Mouse (Mus musculus) liver, adult (tissue): ENCODE measurements around the gene Eif5a.

Experiments
- GATA4 ChIP-seq: IDR thresholded peaks from 2 replicates; pipeline ENCODE4 v1.6.1; 2014; ENCODE audit warnings: mild to moderate bottlenecking, low read length; ENCODE audit not compliant: insufficient replicate concordance

Gene Eif5a

DNA sequence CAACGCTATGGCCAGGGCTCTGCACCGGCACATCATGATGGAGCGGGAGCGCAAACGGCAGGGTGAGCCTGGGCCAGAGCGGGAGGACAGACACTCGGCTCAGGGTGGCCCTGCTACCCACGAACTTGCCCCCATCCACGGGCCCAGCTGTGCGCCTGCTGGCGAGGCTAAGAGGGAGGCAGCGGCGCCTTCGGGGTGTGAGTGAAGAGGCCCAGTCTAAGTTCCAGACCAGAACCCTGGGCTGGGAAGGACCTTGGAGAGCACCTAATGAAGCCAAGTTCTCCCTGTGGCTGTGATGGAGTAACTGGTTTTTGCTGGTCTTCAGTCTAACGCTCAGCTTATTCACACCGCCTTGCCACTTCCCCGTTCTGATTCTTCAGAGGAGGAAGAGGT is 7.4 kb downstream of the Eif5a start:
- TF ChIP-seq GATA4: no peak

DNA sequence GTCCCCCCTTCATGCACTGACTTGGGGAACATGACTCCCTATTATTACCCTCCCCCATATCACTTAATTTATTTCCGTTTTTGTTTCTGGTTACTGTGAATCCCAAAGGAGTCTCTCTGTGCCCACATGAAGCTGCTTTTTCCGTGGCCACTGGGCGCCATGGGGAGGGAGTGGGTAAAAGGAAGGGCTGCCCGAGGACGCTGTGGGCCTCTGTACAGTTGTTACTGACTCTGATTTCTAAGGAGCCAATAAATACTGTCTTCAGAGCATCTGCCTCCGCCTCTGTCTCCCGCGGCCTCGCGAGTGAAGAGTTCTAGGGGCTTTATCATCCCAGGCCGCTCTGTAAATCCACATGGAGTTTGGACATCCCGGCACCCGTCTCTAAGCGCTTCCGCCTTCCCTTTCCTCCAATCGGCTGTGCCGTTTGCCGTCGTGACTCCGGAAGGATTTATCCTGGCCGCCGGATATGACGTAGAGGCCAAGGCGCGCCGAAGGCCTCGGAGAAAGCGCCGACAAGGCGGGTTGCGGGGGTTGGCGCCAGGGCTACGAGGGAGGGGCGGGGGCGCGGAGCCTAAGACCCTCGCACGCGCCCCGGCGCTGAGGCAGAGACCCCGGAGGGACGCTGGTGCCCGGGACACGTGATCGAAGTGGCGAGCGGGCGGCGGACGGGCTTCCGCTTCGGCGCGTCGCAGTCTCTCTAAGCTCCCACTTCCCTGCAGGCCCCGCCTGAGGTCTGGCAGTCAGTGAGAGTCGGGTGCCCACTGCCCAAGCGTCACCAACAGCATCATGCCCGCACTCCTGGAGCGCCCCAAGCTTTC is 8.0 kb downstream of the Eif5a start, which contains the start of gene Gps2:
Gene Gps2, plus strand, starts transcription at position 335 of the 818 bp plus-strand sequence.
- TF ChIP-seq GATA4: no peak

DNA sequence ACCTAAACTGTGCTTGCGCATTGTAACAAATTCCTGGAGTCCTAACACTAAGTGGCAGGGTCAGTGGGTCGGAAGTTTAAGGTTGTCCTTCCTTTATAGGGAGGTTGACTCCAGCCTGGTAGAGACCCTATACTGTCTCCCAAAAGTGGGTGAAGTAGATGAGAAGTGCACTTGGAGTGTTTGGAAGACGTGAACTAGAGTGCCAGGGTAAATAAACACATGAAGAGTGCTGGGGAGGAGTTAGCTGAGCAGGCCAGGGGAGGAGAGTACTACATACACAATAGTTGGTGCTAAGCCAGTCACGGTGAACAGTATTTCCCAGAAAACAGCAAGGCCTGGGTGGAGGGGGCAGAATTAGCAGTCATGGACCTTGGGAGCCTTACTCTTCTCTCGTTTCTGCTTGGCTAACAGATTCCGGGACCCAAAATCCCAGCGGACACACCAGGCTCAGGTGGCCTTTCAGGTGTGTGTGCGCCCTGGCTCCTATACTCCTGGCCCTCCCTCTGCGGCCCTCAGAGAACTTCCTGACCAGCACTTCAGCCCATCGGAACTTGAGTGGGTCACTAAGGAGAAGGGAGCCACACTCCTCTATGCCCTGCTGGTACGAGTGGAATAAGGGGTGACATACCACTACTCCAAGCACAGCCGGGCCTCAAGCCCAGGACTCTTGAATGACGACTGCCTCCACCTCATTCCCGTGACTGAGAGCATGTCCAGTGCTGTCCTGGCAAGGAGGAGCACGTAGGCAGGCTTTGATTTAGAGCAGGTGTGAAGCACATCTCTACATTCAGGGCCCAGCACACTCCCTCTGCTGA is 8.8 kb downstream of the Eif5a start:
- TF ChIP-seq GATA4: no peak

DNA sequence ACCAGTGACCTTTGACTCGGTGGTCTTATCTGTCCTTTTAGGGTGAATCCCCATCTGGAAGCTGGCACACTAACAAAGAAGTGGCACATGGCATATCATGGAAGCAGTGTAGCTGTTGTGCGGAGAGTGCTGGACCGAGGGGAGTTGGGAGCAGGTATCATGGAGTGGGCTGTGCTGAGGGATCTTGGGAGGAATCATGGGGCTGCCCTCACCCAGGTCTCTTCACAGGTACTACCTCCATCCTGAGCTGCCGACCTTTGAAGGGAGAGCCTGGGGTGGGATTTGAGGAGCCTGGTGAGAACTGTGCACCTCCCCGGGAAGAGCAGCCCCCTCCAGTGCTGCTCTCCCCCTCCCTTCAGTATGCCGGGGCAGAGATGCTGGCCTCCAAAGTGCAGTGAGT is 10.1 kb downstream of the Eif5a start:
- no peak for TF ChIP-seq GATA4

DNA sequence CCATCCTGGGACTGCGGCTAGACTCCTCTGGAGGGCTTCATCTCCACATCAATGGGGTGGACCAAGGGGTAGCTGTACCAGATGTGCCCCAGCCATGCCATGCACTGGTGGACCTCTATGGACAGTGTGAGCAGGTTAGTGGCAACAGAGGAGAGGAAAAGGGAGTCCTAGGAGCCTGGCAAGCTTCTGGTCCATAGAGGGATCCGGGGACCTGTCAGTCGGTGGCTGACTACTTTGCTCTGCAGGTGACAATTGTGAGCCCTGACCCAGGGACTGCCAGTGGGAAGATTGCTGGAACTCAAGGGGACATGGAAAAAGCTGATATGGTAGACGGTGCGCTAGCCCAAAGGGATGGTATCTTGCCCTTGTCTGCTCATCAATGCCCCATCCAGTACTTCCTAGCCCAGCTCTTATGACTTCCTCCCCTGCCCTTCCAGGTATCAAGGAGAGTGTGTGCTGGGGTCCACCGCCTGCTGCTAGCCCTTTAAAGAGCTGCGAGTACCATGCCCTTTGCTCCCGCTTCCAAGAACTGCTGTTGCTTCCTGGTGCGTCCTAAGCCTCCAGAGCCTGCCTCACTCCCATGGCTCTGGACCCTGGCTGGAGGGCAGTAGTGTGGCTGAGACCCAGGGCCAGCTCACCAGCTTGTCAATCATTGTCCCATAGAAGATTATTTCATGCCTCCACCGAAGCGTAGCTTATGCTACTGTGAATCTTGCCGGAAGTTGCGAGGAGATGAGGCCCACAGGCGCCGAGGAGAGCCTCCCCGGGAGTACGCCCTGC is 10.8 kb downstream of the Eif5a start:
- TF ChIP-seq GATA4: no peak

DNA sequence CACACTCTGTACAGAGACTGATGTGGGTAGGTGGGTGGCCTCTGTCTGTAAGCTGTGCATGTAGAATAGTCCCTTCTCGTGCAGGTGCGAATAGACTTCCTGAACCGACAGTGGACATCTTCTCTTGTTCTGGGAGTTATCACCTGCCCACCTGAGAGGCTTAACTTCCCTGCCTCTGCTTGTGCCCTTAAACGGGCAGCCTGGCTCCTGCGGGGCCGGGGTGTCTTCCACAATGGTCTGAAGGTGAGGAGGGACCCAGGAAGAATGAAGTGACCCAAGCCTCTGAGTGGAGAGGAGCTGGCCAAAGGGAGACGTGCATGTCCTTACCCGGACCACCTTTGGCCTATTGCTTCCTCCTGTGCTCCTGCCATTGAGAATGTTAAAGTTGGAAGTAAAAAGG is 11.6 kb downstream of the Eif5a start:
- TF ChIP-seq GATA4: no peak

DNA sequence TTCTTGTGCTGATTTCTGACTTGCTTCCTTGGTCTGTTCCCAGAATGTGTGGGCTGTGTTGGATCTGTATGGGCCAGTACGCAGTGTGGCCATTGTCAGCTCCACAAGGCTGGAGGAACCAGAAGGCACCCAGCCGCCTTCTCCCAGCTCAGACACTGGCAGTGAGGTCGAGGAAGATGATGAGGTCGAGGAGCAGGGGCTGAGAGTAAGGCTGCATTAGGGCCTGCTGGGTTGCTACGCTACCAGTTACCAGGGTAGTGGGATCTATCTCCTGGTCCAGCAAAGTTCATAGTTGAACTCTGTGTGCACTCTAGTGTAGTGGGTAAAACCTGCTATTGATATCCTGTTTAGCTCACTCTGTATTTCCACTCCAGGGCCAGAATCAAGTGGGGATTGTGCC is 12.6 kb downstream of the Eif5a start:
- no peak for TF ChIP-seq GATA4

DNA sequence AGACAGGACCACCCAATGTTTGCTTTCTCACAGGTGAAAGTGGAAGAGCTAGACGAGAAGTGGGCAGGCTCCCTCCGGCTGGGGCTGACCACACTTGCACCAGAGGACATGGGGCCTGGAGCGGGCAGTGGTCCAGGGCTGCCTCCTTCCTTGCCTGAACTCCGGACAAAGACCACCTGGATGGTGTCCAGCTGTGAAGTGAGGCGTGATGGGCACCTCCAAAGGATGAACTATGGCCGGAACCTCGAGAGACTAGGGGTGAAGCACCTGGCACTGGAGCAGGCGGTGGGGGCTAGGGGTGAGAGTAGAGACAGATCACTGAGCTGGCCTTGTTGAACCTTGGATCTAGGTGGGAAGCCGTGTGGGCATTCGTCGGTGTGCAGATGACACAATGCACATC is 13.1 kb downstream of the Eif5a start:
- no peak for TF ChIP-seq GATA4

DNA sequence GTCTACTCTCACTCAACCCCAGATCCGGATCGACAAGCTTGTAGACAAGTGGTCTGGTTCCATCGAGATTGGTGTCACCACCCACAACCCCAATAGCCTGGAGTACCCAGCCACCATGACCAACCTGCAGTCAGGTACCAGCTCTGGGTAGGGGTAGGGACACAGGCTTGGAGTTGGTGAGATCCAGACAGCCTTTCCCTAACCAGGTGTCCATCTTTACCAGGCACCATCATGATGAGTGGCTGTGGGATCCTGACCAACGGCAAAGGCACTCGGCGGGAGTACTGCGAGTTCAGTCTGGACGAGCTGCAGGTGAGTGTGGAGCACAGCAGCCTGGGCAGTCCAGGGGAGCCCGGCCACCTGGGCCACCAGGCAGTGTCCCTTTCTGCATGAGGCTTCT is 17.4 kb downstream of the Eif5a start:
- TF ChIP-seq GATA4: no peak

DNA sequence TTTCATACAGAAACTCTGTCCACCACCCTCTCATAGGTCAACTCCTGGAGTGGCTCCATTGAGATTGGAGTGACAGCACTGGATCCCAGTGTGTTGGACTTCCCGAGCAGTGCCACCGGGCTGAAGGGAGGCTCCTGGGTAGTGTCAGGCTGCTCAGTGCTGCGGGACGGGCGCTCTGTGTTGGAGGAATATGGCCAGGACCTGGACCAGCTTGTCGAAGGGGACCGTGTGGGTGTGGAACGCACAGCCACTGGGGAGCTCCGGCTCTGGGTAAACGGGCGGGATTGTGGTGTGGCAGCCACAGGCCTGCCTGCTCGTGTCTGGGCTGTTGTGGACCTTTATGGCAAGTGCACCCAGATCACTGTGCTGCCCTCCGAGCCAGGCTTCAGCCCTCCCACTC is 18.8 kb downstream of the Eif5a start:
- TF ChIP-seq GATA4: no peak

DNA sequence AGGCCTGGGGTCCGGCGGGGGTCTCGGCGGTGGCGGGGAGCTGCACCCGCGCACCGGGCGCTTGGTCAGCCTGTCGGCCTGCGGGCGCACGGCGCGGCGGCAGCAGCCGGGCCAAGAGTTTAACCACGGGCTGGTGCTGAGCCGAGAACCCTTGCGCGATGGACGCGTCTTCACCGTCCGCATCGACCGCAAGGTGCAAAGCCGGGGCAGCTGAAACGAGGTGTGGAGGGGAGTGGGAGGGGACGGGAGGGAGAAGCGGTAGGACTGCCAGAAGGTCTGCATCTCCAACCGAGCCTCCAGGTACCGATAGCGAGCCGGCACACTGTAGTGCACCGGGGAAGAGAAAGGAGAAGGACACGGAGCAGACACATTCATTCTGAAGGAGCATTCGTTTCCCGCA is 19.8 kb downstream of the Eif5a start:
- TF ChIP-seq GATA4: no peak

DNA sequence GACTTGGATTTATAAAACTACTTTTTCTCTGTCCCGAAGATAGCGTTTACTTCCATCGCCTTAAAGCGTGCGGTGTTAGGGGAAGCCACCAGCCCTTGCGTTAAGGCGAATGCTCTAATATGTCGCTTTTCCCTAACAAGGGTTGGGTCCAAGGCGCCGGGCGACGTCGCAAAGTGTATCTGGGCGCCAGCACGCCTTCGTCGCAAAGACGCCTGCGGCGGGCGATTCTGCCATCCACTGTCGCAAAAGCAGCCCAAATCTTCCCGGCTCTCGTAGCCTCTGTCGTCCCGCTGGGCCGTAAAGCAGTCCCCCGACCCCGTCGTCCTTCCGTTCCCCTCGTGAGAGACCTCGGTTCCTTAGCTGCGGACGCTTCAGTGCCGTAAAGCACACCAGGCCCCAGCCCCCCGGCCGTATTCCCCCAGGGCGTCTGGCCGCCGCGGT is 20.3 kb downstream of the Eif5a start:
- peak; percentile 75; the same call in 1 of the 2 replicates for TF ChIP-seq GATA4

DNA sequence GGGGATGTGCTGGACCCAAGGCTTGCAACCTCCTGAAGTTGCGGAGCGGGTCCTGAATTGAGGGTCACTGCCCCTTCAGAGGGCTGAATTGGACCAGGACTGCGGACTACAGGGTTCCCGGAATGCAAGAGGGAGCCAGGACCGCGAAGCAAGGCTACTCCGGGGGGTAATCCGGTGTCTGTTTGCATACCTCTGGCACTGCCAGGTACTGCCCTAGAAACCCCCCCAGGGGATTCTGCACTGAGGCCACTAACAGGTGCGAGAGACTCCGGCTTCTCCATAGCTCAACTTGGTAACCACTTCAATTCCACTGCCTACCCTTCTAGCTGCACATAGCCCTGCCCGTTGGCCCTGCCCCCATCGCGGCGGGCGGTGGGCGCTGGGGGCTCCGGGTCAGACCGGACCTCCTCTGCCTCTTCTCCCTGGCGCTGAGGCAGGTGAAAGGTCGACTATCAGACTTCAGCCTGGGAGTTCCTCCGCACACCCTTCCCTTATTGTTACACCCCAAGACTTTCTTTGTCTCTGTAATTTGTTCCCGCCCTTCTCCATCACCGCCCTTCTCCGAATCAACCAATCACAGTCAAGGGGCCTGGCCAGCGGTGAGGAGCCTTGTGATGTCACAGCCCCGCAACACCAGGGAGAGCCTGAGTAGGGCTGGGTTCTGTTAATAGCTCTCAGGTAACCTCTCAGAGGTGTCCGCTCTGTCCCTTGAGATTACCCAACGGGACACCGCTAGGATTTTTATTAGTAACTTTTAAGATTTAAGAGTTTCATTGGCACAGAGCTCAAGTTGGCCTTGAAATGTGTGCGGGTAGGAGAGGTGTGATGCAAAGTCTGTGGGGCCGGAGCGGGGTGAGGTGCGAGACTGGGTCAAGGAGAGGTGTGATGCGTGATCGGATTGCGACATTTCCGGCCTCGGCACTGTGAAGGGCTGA is 21.0 kb downstream of the Eif5a start, which contains the start of the genes 2810408A11Rik and Neurl4:
Gene 2810408A11Rik, minus strand, starts transcription at position 517 of the 935 bp plus-strand sequence.
Gene Neurl4, plus strand, starts transcription at position 602 of the 935 bp plus-strand sequence.
- TF ChIP-seq GATA4: no peak

DNA sequence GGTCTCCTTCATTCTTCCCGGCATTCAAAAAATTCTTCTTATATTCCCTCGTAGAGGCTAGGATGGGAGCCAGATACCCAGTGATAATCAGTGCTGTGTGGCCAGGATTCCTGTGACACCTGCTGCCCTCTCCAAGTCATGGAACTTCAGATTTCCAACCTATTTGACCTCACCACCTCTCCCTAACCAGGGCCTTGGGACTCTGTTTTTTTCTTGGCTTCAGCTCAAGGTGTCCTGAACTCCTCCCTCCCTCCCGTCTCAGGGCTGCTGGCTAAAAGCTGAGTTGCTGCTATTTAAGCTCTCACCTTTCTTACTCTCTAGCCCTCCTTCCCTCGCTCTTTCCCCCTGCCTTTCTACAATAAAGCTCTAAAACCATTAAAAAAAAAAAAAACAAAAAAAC is 21.9 kb downstream of the Eif5a start:
- TF ChIP-seq GATA4: no peak
